Mouse (Mus musculus) limb, embryonic 15.5 days (tissue): ENCODE data around the gene Mipep. TPM values are rescaled to one million over a fixed set of nuclear protein-coding genes. Genes with fewer than 3 reads are reported as not detected.

ENCODE experiments used
- ATAC-seq: fragments of 200-750 bp; cut with Nextera tagmentation; 2 replicates; pipeline ENCODE4 v1.8.0; 2017; ENCODE audit warnings: low read depth, moderate TSS enrichment; ENCODE audit not compliant: insufficient number of reproducible peaks, low FRiP score, low TSS enrichment
- H3K27ac ChIP-seq: fragments of 300-500 bp; sonication (generic); 2 replicates; pipeline ENCODE4 v1.5.1; 2015; ENCODE audit warnings: moderate library complexity, mild to moderate bottlenecking, inconsistent platforms
- H3K27me3 ChIP-seq: fragments of 300-500 bp; sonication (generic); 2 replicates; pipeline ENCODE4 v1.6.1; 2015; ENCODE audit warnings: inconsistent platforms
- H3K36me3 ChIP-seq: fragments of 300-500 bp; sonication (generic); 2 replicates; pipeline ENCODE4 v1.6.1; 2015; ENCODE audit warnings: inconsistent platforms
- H3K4me1 ChIP-seq: fragments of 300-500 bp; sonication (generic); 2 replicates; pipeline ENCODE4 v1.6.1; 2015; ENCODE audit warnings: inconsistent platforms
- H3K4me2 ChIP-seq: fragments of 300-500 bp; sonication (generic); 2 replicates; pipeline ENCODE4 v1.6.1; 2015; ENCODE audit warnings: mild to moderate bottlenecking, inconsistent platforms
- H3K4me3 ChIP-seq: fragments of 300-500 bp; sonication (generic); 2 replicates; pipeline ENCODE4 v1.5.1; 2015; ENCODE audit warnings: mild to moderate bottlenecking, inconsistent platforms
- H3K9ac ChIP-seq: fragments of 300-500 bp; sonication (generic); 2 replicates; pipeline ENCODE4 v1.6.1; 2015; ENCODE audit warnings: inconsistent platforms
- H3K9me3 ChIP-seq: fragments of 300-500 bp; sonication (generic); 2 replicates; pipeline ENCODE4 v1.6.1; 2016; ENCODE audit warnings: inconsistent platforms
- WGBS: fragments of 180-500 bp; shearing (Covaris S2); methylation state at CpG from one replicate; pipeline ENCODE4 v1.1.7; 2015; 5-methylcytosine and 5-hydroxymethylcytosine counted together
- polyA plus RNA-seq: library from polyadenylated mRNA; unstranded; fragments of >200 nt; fragmentation: Nextera tagmentation; extraction: Ambion mirVana; gene quantifications from 2 replicates; pipeline ENCODE4 v1.2.1, GENCODE M21; 2015

Gene Mipep
- polyA plus RNA-seq, 1 experiment from 2014 or later, result 18.4 TPM

DNA sequence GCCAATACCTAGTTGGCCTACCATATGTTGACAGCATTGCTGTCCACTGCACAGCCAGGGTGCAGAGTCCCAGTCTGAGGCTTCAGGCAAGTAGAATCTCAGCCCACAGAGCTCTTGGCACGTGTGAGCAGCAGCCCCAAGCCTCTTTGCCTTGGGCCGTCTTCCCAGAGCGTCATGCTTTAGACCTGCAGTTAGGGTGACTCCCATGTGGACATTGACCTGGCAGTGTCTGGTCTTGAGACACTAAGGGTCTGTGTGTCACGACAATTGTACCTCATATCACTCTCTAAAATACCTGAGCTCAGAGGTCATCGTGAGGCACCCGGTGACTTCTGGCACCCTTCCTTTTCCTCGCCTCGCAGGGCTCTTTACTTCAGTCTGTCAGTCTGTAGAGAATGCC, 25.3 kb upstream of the Mipep start:
- WGBS, result 87% methylated on average over 8 of the region's 8 CpGs
- Histone ChIP-seq H3K27ac (no peak overlapping the region), H3K9me3 (no peaks in the 10 kb centered on the region), H3K4me2 (no peak overlapping the region), H3K4me3 (no peak overlapping the region), H3K27me3 (no peaks in the 10 kb centered on the region), H3K9ac (no peak overlapping the region), H3K4me1 (peaks cover 9% of the 10 kb centered on the region; the same call in 1 of the 2 replicates), H3K36me3 (peaks cover 23% of the 10 kb centered on the region; the same call in 1 of the 2 replicates)
- no peak for ATAC-seq

DNA sequence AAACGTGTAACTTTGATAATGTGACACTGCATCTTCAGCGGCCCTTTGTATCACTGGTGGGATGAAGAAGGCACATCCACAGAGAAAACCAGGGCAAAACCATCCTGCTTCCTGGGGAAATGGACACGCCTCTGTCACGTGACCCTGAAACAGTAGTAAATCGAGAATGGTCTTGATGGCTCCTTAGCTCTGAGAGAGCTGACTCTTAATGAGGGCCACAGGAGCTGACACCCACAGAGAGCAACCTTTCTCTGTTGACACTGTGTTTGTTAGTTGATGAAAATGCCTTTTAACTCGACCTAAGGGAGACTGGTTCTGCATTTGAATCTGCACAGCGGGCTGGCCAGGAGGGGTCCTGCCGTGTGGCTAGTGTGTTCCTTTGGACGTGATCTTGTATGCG, 22.6 kb upstream of the Mipep start:
- H3K27me3 ChIP-seq, result no peaks in the 10 kb centered on the region
- no peak for ATAC-seq
- H3K36me3 ChIP-seq, result peaks cover 19% of the 10 kb centered on the region; the same call in 1 of the 2 replicates
- no peaks in the 10 kb centered on the region for H3K9me3 ChIP-seq
- H3K4me3 ChIP-seq, result no peak overlapping the region
- H3K4me2 ChIP-seq, result no peak overlapping the region
- no peak overlapping the region for H3K9ac ChIP-seq
- 73% methylated on average over 10 of the region's 10 CpGs for WGBS
- H3K4me1 ChIP-seq, result peaks cover 11% of the 10 kb centered on the region; the same call in 1 of the 2 replicates
- no peak overlapping the region for H3K27ac ChIP-seq

DNA sequence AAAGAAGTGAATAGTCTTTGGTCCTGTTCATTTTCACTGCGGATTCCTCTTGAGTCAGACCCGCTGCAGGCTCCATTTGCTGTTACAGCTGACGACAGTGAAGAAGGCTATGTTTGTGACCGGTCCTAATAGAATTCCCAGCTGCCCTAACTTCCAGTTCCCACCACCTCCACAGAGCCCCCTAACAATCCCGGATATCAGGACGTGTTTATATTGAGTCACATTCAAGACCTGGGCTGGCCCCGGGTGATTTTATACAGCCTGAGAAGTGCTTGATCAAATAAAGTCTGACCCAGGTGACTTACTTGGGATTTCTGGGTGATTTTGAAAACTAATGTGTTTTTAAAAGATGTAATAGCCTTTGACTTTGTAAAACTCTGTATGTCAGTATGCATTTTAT, 21.6 kb upstream of the Mipep start:
- 51% methylated on average over 7 of the region's 7 CpGs for WGBS
- H3K4me2 ChIP-seq, result no peak overlapping the region
- no peak for ATAC-seq
- peaks cover 13% of the 10 kb centered on the region; the same call in 1 of the 2 replicates for H3K4me1 ChIP-seq
- H3K27me3 ChIP-seq, result no peaks in the 10 kb centered on the region
- H3K9me3 ChIP-seq, result no peaks in the 10 kb centered on the region
- H3K9ac ChIP-seq, result no peak overlapping the region
- no peak overlapping the region for H3K4me3 ChIP-seq
- H3K36me3 ChIP-seq, result peaks cover 19% of the 10 kb centered on the region; the same call in 1 of the 2 replicates
- H3K27ac ChIP-seq, result no peak overlapping the region; the same call in 1 of the 2 replicates

DNA sequence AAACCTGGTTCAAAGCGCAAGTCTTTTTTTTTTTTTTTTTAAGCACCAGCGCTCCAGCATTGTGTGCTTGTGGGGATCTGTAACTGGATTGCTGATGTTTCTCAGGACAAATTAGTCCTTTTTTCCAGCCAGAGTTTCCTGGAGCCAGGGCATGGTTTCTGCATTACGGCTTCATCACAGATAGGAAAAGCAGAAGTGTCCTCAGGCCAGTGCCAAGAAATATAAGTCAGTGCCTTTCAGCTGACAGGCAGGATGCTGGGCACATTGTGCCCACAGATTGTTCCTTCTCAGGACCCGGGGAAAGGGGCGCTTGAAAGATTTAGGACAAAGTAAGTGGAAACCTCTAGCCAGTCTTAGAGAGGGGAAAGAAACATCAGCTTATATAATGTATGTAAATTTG, 20.6 kb upstream of the Mipep start:
- peaks cover 16% of the 10 kb centered on the region; the same call in 1 of the 2 replicates for H3K4me1 ChIP-seq
- WGBS, result 76% methylated on average over 5 of the region's 5 CpGs
- H3K4me3 ChIP-seq, result no peak overlapping the region

DNA sequence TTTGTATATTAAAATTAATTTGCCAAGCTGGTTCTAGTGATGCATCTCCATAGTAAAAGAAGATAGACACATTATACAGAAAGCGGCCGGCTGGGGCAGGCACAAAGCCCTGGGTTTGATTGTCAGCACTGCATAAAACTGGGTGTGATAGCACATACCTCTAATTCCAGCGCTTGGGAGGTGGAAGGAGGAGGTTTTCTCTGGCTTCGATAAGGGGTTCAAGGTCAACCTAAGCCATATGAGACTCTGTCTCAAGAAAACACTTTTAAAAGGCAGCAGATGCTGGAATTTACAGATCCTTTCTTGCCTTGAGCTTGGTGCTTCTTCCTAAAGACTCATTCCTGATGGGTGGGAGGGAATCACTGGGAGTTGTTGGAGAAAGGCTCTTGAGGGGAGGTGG, 19.8 kb upstream of the Mipep start:
- peaks cover 16% of the 10 kb centered on the region; the same call in 1 of the 2 replicates for H3K4me1 ChIP-seq
- H3K36me3 ChIP-seq, result 0 out of 2 replicates have a peak, but pooled peaks cover 17% of the 10 kb centered on the region
- WGBS, result 73% methylated on average over 4 of the region's 4 CpGs
- H3K27ac ChIP-seq, result no peak overlapping the region
- H3K9me3 ChIP-seq, result no peaks in the 10 kb centered on the region
- no peak overlapping the region for H3K4me2 ChIP-seq
- no peaks in the 10 kb centered on the region for H3K27me3 ChIP-seq
- no peak overlapping the region for H3K9ac ChIP-seq
- no peak for ATAC-seq
- H3K4me3 ChIP-seq, result no peak overlapping the region

More for the DNA sequence above, 20.6 kb upstream of the Mipep start:
- H3K9ac ChIP-seq, result no peak overlapping the region
- no peaks in the 10 kb centered on the region for H3K9me3 ChIP-seq
- no peak overlapping the region for H3K27ac ChIP-seq
- H3K36me3 ChIP-seq, result peaks cover 19% of the 10 kb centered on the region; the same call in 1 of the 2 replicates
- no peak overlapping the region for H3K4me2 ChIP-seq
- H3K27me3 ChIP-seq, result no peaks in the 10 kb centered on the region
- ATAC-seq, result no peak

DNA sequence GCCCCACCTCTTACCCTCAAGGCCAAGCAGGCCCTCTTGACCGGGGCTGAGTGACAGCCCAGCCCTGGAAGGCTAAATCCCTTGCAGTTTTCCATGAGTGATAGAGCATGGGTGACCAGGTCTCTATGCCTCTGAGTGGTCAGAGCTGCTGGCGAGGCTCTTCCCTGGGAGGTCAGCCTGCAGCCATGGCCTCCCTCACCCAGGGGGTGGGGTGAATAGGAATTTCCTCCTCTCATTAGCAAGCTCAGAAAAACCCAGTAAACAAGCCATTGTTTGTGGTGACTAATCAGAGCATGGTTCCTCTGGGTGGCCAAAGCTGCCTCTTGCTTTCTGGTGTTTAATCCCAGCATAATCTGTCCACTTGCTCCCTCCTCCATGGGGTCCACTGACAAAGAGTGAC, 19.3 kb upstream of the Mipep start:
- WGBS, result 60% methylated on average over 2 of the region's 2 CpGs
- ATAC-seq, result no peak

DNA sequence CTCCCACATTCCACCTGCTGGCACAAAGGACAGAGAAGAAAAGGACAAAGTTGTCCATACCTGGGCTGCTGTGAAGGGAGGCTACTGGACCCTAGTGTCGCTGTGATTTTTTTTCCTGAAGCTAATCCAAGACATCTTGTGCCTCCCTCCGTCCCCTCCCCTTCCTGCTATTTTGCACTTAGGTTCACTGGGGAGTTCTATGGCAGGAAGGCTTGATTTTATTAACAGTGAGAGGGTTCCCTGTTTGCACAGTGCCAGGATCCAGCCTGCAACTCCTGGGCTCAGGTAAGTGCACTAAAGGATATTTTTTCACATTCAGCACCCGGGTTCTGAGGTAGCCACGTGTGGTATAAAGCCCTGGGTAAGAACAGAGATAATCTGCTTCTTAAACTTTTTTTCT, 16.5 kb upstream of the Mipep start, which contains the start of gene C1qtnf9:
Gene C1qtnf9 (plus strand): TSS at position 251 of the 400 bp plus-strand sequence.
- Histone ChIP-seq H3K4me2 (no peak within 1 kb of the TSS), H3K4me1 (peaks cover 14% of the 10 kb centered on the region; the same call in 1 of the 2 replicates), H3K36me3 (no peaks in the 10 kb centered on the region), H3K27ac (no peak within 1 kb of the TSS), H3K9me3 (no peaks in the 10 kb centered on the region), H3K9ac (no peak within 1 kb of the TSS), H3K4me3 (no peak within 1 kb of the TSS), H3K27me3 (no peaks in the 10 kb centered on the region)
- WGBS, result 51% methylated on average over 4 of the region's 4 CpGs
- ATAC-seq, result no peak

More for the DNA sequence above, 19.3 kb upstream of the Mipep start:
- H3K4me1 ChIP-seq, result peaks cover 16% of the 10 kb centered on the region; the same call in 1 of the 2 replicates
- H3K27ac ChIP-seq, result no peak overlapping the region
- no peak overlapping the region for H3K9ac ChIP-seq
- H3K27me3 ChIP-seq, result no peaks in the 10 kb centered on the region
- H3K4me3 ChIP-seq, result no peak overlapping the region
- H3K4me2 ChIP-seq, result no peak overlapping the region
- 0 out of 2 replicates have a peak, but pooled peaks cover 17% of the 10 kb centered on the region for H3K36me3 ChIP-seq
- no peaks in the 10 kb centered on the region for H3K9me3 ChIP-seq

DNA sequence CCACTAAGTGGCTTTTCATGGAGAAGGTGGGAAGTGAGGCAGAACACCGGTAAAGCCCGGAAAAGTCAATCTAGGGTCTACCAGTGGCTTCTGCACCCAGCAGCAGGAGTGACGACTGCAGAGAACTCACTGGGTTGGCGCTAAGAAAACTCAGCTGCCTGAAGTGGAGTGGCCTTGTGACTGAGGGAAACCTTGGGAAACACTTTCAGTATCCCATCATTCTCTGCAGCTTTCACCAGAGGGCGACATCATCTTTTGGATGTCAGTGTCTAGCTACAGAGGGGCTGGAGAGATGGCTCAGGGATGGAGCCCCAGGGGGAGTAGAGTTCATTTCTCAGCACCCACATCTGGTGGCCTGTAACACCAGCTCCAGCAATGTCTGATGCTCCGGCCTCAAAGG, 15.0 kb upstream of the Mipep start:
- Histone ChIP-seq H3K4me2 (no peak overlapping the region), H3K9ac (no peak overlapping the region), H3K4me3 (no peak overlapping the region), H3K27me3 (no peaks in the 10 kb centered on the region), H3K9me3 (no peaks in the 10 kb centered on the region), H3K27ac (no peak overlapping the region), H3K36me3 (no peaks in the 10 kb centered on the region), H3K4me1 (peaks cover 5% of the 10 kb centered on the region; the same call in 1 of the 2 replicates)
- no peak for ATAC-seq
- WGBS, result 45% methylated on average over 6 of the region's 6 CpGs

DNA sequence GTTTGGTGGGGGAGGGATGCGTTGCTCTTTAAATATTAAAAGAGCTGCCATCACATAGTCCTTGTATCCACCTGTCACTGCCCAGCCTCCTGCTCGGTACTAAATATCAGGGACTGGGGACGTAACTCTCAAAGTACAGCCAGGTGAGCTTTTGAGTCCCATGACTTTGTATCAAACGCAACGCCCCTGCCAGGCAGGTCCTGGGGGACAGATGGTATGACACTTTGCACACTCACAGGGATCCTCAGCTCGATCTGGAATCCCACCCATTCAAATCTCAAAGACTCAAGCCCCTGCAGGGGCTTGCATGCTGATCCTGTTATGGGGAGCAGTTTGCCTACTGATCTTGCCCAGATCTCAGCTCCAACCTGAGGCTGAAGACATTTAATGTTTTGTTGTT, 13.8 kb upstream of the Mipep start:
- H3K36me3 ChIP-seq, result no peaks in the 10 kb centered on the region
- no peak for ATAC-seq
- no peak overlapping the region for H3K27ac ChIP-seq
- no peaks in the 10 kb centered on the region for H3K27me3 ChIP-seq
- no peak overlapping the region for H3K9ac ChIP-seq
- WGBS, result 72% methylated on average over 6 of the region's 6 CpGs
- no peak overlapping the region for H3K4me2 ChIP-seq
- H3K4me1 ChIP-seq, result peaks cover 5% of the 10 kb centered on the region; the same call in 1 of the 2 replicates
- no peak overlapping the region for H3K4me3 ChIP-seq
- no peaks in the 10 kb centered on the region for H3K9me3 ChIP-seq

DNA sequence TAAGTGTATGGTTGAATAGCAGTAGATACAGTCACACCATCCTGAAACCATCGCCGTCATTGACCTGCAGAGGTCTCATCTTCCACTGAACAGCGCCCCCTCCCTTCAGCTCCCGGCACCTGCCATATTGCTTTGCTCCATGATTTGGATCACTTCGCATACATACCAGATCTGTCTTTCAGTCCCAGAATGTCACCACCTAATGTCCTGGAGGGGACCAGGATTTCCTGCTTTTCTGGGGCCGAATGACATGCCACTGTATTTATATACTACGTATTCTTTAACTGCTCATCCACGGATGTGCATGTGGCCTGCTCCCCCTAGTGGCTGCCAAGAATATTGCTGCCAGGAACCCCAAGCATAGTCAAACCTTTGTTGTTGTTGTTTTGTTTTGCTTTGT, 13.3 kb upstream of the Mipep start:
- H3K27me3 ChIP-seq, result no peaks in the 10 kb centered on the region
- 7% methylated on average over 8 of the region's 8 CpGs for WGBS

DNA sequence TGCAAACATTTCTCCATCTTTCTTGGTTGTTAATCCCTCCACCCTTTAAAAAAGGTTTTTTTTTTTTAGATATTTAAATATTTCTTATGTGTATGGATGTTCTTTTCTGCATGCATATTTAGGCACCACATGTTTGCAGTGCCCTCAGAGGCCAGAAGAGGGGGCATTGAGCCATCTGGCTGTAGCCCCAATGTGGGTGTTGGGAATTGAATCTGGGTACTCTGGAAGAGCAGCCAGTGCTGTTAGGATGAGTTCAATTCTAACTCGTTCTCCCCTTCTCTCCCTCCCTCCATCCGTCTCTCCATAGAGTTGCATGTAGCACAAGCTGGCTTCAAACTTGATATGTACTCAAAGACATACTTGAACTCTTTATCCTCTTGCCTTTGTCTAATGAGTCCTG, 10.9 kb upstream of the Mipep start:
- 63% methylated on average over 2 of the region's 2 CpGs for whole genome bisulfite sequencing
- no peak for ATAC-seq
- Histone ChIP-seq H3K4me1 (no peaks in the 10 kb centered on the region), H3K9me3 (no peaks in the 10 kb centered on the region), H3K36me3 (no peaks in the 10 kb centered on the region), H3K9ac (no peak overlapping the region), H3K27me3 (no peaks in the 10 kb centered on the region), H3K27ac (no peak overlapping the region), H3K4me2 (no peak overlapping the region), H3K4me3 (no peak overlapping the region)

More for the DNA sequence above, 13.3 kb upstream of the Mipep start:
- H3K27ac ChIP-seq, result no peak overlapping the region
- no peaks in the 10 kb centered on the region for H3K9me3 ChIP-seq
- peak overlapping the region; percentile 60 for H3K4me2 ChIP-seq
- peaks cover 5% of the 10 kb centered on the region; the same call in 1 of the 2 replicates for H3K4me1 ChIP-seq
- no peak for ATAC-seq
- H3K9ac ChIP-seq, result no peak overlapping the region
- peak overlapping the region; percentile 30 for H3K4me3 ChIP-seq
- no peaks in the 10 kb centered on the region for H3K36me3 ChIP-seq

DNA sequence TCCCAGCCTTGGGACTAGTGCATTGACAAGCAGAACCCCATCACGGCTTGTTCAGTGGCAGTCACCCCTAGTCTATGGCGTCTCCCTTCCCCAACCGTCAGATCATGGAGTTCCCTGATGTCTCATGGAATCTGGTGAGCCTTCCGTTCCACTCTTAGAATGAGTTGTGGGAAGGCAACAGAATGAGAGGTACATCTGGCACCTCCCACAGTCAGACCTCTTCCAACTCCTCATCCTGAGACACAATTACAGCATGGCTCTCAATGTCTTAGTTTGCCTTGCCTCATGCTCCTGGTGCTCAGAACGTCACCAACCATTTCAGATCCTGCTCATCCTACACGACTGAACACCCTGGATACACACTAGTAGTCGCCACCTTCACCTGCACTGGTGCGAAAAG, 7.9 kb upstream of the Mipep start:
- H3K36me3 ChIP-seq, result no peaks in the 10 kb centered on the region
- no peaks in the 10 kb centered on the region for H3K27me3 ChIP-seq
- no peaks in the 10 kb centered on the region for H3K9me3 ChIP-seq
- H3K27ac ChIP-seq, result no peak overlapping the region
- H3K4me1 ChIP-seq, result no peaks in the 10 kb centered on the region
- H3K9ac ChIP-seq, result no peak overlapping the region
- no peak for ATAC-seq
- 86% methylated on average over 8 of the region's 8 CpGs for WGBS
- H3K4me2 ChIP-seq, result no peak overlapping the region
- H3K4me3 ChIP-seq, result no peak overlapping the region

DNA sequence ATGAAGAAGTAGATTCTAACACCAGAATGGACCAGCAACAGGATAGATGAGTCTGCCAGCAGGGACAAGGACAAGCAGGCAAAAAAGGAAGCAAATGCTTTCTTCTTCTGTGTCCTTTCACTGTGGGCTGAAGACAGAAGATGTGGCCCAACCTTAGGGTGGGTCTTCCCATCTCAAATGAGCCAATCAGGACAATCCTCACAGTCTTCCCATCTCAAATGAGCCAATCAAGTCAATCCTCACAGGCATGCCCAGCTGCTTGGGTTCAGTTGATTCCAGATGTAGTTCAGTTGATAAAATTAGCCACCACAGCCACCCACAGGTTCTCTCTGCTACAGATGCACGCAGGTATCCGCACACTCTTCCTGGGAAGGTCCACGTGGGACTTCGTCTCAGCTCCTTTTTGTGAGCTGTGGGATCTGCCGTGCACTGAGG, 6.9 kb upstream of the Mipep start:
- H3K4me3 ChIP-seq, result no peak overlapping the region
- WGBS, result 81% methylated on average over 5 of the region's 5 CpGs
- H3K4me2 ChIP-seq, result no peak overlapping the region
- no peaks in the 10 kb centered on the region for H3K36me3 ChIP-seq
- no peak overlapping the region for H3K9ac ChIP-seq
- H3K4me1 ChIP-seq, result no peaks in the 10 kb centered on the region
- ATAC-seq, result no peak
- H3K27me3 ChIP-seq, result no peaks in the 10 kb centered on the region
- H3K9me3 ChIP-seq, result no peaks in the 10 kb centered on the region
- H3K27ac ChIP-seq, result no peak overlapping the region
